Mouse (Mus musculus) embryonic facial prominence, embryonic 15.5 days (tissue): ENCODE measurements around the gene Gm20388. TPM values are rescaled to one million over a fixed set of nuclear protein-coding genes. Genes with fewer than 3 reads are reported as not detected.
A peak's percentile ranks its signal among the peaks of the same experiment; 100 is the strongest.

Experiments
- ATAC-seq: fragments of 200-750 bp; cut with Nextera tagmentation; 2 replicates; pipeline ENCODE4 v1.8.0; 2017; ENCODE audit warnings: low read depth, moderate TSS enrichment; ENCODE audit not compliant: insufficient number of reproducible peaks, low FRiP score, low TSS enrichment
- H3K27ac ChIP-seq: fragments of 300-500 bp; sonication (generic); replicated peaks from 2 replicates; pipeline ENCODE4 v1.5.1; 2015; ENCODE audit warnings: mild to moderate bottlenecking, inconsistent platforms
- H3K27me3 ChIP-seq: fragments of 300-500 bp; sonication (generic); 2 replicates; pipeline ENCODE4 v1.6.1; 2015; ENCODE audit warnings: inconsistent platforms
- H3K36me3 ChIP-seq: fragments of 300-500 bp; sonication (generic); 2 replicates; pipeline ENCODE4 v1.6.1; 2015; ENCODE audit warnings: mild to moderate bottlenecking, inconsistent platforms
- H3K4me1 ChIP-seq: fragments of 300-500 bp; sonication (generic); 2 replicates; pipeline ENCODE4 v1.6.1; 2015; ENCODE audit warnings: inconsistent platforms
- H3K4me2 ChIP-seq: fragments of 300-500 bp; sonication (generic); replicated peaks from 2 replicates; pipeline ENCODE4 v1.6.1; 2015; ENCODE audit warnings: mild to moderate bottlenecking, inconsistent platforms
- H3K4me3 ChIP-seq: fragments of 300-500 bp; sonication (generic); replicated peaks from 2 replicates; pipeline ENCODE4 v1.5.1; 2015; ENCODE audit warnings: mild to moderate bottlenecking, inconsistent platforms
- H3K9ac ChIP-seq: fragments of 300-500 bp; sonication (generic); 2 replicates; pipeline ENCODE4 v1.6.1; 2015; ENCODE audit warnings: inconsistent platforms
- H3K9me3 ChIP-seq: fragments of 300-500 bp; sonication (generic); replicated peaks from 2 replicates; pipeline ENCODE4 v1.6.1; 2016; ENCODE audit warnings: inconsistent platforms
- WGBS: fragments of 180-500 bp; shearing (Covaris S2); methylation state at CpG from one replicate; pipeline ENCODE4 v1.1.7; 2015; 5-methylcytosine and 5-hydroxymethylcytosine counted together
- polyA plus RNA-seq: library from polyadenylated mRNA; unstranded; fragments of >200 nt; fragmentation: Nextera tagmentation; extraction: Ambion mirVana; gene quantifications from 2 replicates; pipeline ENCODE4 v1.2.1, GENCODE M21; 2015

The Gm20388 gene
- polyA plus RNA-seq, 1 experiment from 2014 or later, result 8.0 TPM

GRCm38 (mm10) chr8:120550430-120550829 is 639.8 kb downstream of the Gm20388 start:
- H3K4me3 ChIP-seq, result no peak overlapping the region
- WGBS, result 34% methylated on average over 12 of the region's 12 CpGs
- H3K27ac ChIP-seq, result peak overlapping the region; percentile 39; the same call in 1 of the 2 replicates
- no peak overlapping the region for H3K9ac ChIP-seq
- ATAC-seq, result no peak
- H3K36me3 ChIP-seq, result peaks cover 13% of the 10 kb centered on the region
- H3K9me3 ChIP-seq, result no peaks in the 10 kb centered on the region
- H3K4me2 ChIP-seq, result no peak overlapping the region
- H3K4me1 ChIP-seq, result peaks cover 97% of the 10 kb centered on the region
- no peaks in the 10 kb centered on the region for H3K27me3 ChIP-seq

GRCm38 (mm10) chr8:120550937-120551676 is 640.5 kb downstream of the Gm20388 start:
- no peak overlapping the region for H3K4me2 ChIP-seq
- WGBS, result 69% methylated on average over 11 of the region's 11 CpGs
- H3K27me3 ChIP-seq, result no peaks in the 10 kb centered on the region
- ATAC-seq, result no peak
- H3K27ac ChIP-seq, result no peak overlapping the region
- H3K9ac ChIP-seq, result no peak overlapping the region
- no peak overlapping the region for H3K4me3 ChIP-seq
- H3K36me3 ChIP-seq, result peaks cover 13% of the 10 kb centered on the region
- peaks cover 97% of the 10 kb centered on the region for H3K4me1 ChIP-seq
- H3K9me3 ChIP-seq, result no peaks in the 10 kb centered on the region

- Histone ChIP-seq H3K36me3 (peaks cover 13% of the 10 kb centered on the region), H3K4me2 (no peak overlapping the region), H3K4me1 (peaks cover 97% of the 10 kb centered on the region), H3K9me3 (no peaks in the 10 kb centered on the region), H3K27me3 (no peaks in the 10 kb centered on the region), H3K4me3 (no peak overlapping the region), H3K27ac (no peak overlapping the region), H3K9ac (no peak overlapping the region)
- WGBS, result 73% methylated on average over 3 of the region's 3 CpGs
- no peak for ATAC-seq
Observed at GRCm38 (mm10) chr8:120551677-120551980, 641.0 kb downstream of the Gm20388 start.

GRCm38 (mm10) chr8:120552509-120552908 is 641.9 kb downstream of the Gm20388 start:
- Histone ChIP-seq H3K27ac (no peak overlapping the region), H3K4me2 (no peak overlapping the region), H3K9me3 (no peaks in the 10 kb centered on the region), H3K36me3 (peaks cover 13% of the 10 kb centered on the region), H3K4me3 (no peak overlapping the region), H3K9ac (no peak overlapping the region), H3K4me1 (peaks cover 97% of the 10 kb centered on the region), H3K27me3 (no peaks in the 10 kb centered on the region)
- WGBS, result 83% methylated on average over 11 of the region's 11 CpGs
- no peak for ATAC-seq

GRCm38 (mm10) chr8:120553441-120554123 is 642.9 kb downstream of the Gm20388 start:
- ATAC-seq, result no peak
- Histone ChIP-seq H3K4me1 (peaks cover 97% of the 10 kb centered on the region), H3K9me3 (no peaks in the 10 kb centered on the region), H3K27me3 (no peaks in the 10 kb centered on the region), H3K36me3 (peaks cover 13% of the 10 kb centered on the region), H3K9ac (no peak overlapping the region), H3K4me2 (no peak overlapping the region), H3K27ac (no peak overlapping the region), H3K4me3 (no peak overlapping the region)
- WGBS, result 89% methylated on average over 24 of the region's 24 CpGs

GRCm38 (mm10) chr8:120554466-120555039 is 643.9 kb downstream of the Gm20388 start:
- no peak overlapping the region for H3K4me2 ChIP-seq
- no peak overlapping the region for H3K4me3 ChIP-seq
- 92% methylated on average over 18 of the region's 18 CpGs for WGBS
- no peak overlapping the region for H3K27ac ChIP-seq
- ATAC-seq, result no peak
- peaks cover 97% of the 10 kb centered on the region for H3K4me1 ChIP-seq
- no peak overlapping the region for H3K9ac ChIP-seq
- no peaks in the 10 kb centered on the region for H3K9me3 ChIP-seq
- H3K27me3 ChIP-seq, result no peaks in the 10 kb centered on the region
- peaks cover 13% of the 10 kb centered on the region for H3K36me3 ChIP-seq

- Histone ChIP-seq H3K9ac (0 out of 2 replicates have a peak overlapping the region, but pooled peaks have one; percentile 0), H3K4me2 (0 out of 2 replicates have a peak overlapping the region, but pooled peaks have one; percentile 8), H3K4me3 (no peak overlapping the region), H3K27ac (peak overlapping the region; percentile 69), H3K27me3 (no peaks in the 10 kb centered on the region), H3K9me3 (no peaks in the 10 kb centered on the region), H3K4me1 (peaks cover 96% of the 10 kb centered on the region), H3K36me3 (peaks cover 13% of the 10 kb centered on the region)
- ATAC-seq, result no peak
- 33% methylated on average over 20 of the region's 20 CpGs for WGBS
Observed at GRCm38 (mm10) chr8:120556198-120556892, 645.7 kb downstream of the Gm20388 start.

- H3K27ac ChIP-seq, result 0 out of 2 replicates have a peak overlapping the region, but pooled peaks have one; percentile 69
- peaks cover 98% of the 10 kb centered on the region for H3K4me1 ChIP-seq
- WGBS, result 48% methylated on average over 15 of the region's 15 CpGs
- no peak overlapping the region for H3K4me2 ChIP-seq
- no peak overlapping the region for H3K4me3 ChIP-seq
- H3K36me3 ChIP-seq, result peaks cover 13% of the 10 kb centered on the region
- H3K9me3 ChIP-seq, result no peaks in the 10 kb centered on the region
- H3K27me3 ChIP-seq, result no peaks in the 10 kb centered on the region
- H3K9ac ChIP-seq, result no peak overlapping the region
- ATAC-seq, result peak; percentile 2; the same call in 1 of the 2 replicates
Observed at GRCm38 (mm10) chr8:120557170-120557965, 646.7 kb downstream of the Gm20388 start.

GRCm38 (mm10) chr8:120558162-120558561 is 647.5 kb downstream of the Gm20388 start:
- H3K27ac ChIP-seq, result no peak overlapping the region
- no peak overlapping the region for H3K4me2 ChIP-seq
- H3K36me3 ChIP-seq, result peaks cover 13% of the 10 kb centered on the region
- H3K9ac ChIP-seq, result no peak overlapping the region
- no peak for ATAC-seq
- peaks cover 98% of the 10 kb centered on the region for H3K4me1 ChIP-seq
- H3K9me3 ChIP-seq, result no peaks in the 10 kb centered on the region
- 59% methylated on average over 4 of the region's 4 CpGs for WGBS
- no peaks in the 10 kb centered on the region for H3K27me3 ChIP-seq
- H3K4me3 ChIP-seq, result no peak overlapping the region

- no peak for ATAC-seq
- 41% methylated on average over 11 of the region's 11 CpGs for WGBS
- H3K9me3 ChIP-seq, result no peaks in the 10 kb centered on the region
- no peak overlapping the region for H3K4me3 ChIP-seq
- H3K4me2 ChIP-seq, result no peak overlapping the region
- H3K4me1 ChIP-seq, result peaks cover 99% of the 10 kb centered on the region
- H3K27ac ChIP-seq, result no peak overlapping the region
- no peaks in the 10 kb centered on the region for H3K27me3 ChIP-seq
- H3K36me3 ChIP-seq, result peaks cover 1% of the 10 kb centered on the region; the same call in 1 of the 2 replicates
- no peak overlapping the region for H3K9ac ChIP-seq
Observed at GRCm38 (mm10) chr8:120559654-120560053, 649.0 kb downstream of the Gm20388 start.
